Mouse (Mus musculus) erythroblast, embryonic 14.5 days (primary cell): ENCODE measurements at regions not wholly inside any gene's neighbourhood (a gene's known extent, or its start where the extent isn't known, plus 50 kb on each side); places are given as distances from the start of the nearest gene placed in this dataset.

Source experiments
- GATA1 ChIP-seq: IDR thresholded peaks from 2 replicates; pipeline ENCODE4 v1.6.1; 2012; ENCODE audit warnings: low read length, inconsistent platforms, mixed read lengths
- TAL1 ChIP-seq: IDR thresholded peaks from 3 replicates; pipeline ENCODE4 v1.6.1; 2012; ENCODE audit warnings: low read length, inconsistent platforms, mixed read lengths

DNA sequence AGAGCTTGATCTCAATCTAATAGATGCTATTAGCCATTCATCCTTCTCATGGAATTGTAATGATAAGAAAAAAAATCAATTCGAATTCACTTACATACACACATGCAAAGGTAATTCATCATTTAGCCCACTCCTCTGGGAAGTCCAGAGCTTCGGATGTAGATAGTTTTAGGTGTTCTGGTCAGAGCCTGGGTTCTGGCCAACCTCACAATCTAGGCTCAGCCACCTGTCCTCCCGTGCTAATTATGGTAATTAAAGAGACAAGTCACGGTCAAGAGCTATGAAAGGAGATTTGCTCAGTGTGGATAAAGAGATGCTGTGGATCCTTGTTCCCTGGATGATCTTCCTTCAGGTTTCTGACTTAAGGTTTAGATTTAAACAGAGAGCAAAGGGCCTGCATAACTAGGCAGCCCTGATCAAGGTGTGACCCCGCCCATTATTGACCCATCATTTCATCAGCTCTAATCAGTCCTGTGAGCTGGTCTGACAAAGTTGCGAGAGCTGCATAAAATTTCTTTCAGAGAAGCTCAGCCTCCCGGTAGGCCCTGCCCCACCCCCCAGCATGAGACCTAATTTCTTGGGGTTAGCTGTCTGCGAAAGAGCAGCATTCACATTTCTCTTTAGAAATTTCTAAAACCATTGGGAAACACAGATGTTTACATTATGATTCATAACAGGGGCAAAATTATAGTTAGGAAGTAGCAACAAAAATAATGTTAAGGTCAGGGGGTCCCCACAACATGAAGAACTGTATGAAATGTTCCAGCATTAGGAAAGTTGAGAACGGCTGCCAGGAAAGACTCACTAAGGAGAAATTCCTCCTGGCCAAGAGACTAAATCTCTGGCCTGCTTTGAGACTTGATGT, 98.3 kb upstream of the Slc25a26 start:
- TF ChIP-seq GATA1 (no peak), TAL1 (no peak)
